Mouse (Mus musculus) kidney, adult 8-10 months (tissue): Measurements from ENCODE around the gene Sept8.

ENCODE experiments used
- DNase-seq, 2 experiments: peaks; one replicate each; pipeline ENCODE4 v3.0.0; 2022

Sept8 gene

DNA sequence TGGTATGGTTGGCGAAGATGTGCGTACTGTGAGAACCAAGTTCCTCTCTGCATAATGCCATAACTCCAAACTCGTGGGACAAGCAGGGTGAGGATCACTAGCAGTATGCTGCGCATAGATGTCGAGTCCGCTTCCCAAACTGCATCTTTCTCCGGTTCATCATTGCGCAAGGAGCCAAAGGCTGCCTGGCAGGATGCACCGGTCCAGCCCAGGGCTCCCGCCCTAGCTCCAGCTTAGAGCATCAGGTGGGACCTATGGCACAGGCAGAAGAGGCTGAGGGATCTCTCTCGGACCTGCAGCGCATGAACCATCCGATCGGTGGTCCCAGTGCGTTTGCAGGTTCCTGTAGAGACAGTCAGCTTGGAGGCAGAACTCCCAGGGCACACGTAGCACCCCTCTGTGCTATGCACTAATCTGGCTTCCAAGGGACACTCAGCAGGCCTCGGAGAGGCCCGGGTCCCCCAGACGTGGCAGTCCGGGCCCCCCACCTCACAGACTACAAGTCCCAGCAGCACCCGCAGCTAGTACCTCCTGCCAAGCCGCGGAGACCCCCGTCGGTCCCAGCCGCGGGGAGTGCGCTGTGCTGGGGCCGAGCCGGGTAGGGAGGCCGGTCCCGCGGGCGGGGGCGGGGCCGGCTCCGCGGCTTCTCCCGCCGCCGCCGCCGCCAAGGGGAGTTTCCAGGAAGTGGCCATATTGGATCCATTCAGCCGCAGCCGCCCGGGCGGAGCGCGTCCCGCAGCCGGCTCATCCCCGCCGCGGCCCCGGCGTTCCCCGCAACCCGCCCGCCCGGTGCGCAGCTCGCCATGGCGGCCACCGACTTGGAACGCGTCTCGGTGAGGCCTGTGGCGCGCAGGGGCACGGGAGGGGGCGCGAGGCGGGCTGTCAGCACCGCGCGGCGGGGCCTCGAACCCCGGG is at the start of gene Sept8:
Gene Sept8, plus strand, starts transcription at position 51 of the 915 bp plus-strand sequence.
- peak in 1 of 2 experiments; percentile 42 for DNase-seq

DNA sequence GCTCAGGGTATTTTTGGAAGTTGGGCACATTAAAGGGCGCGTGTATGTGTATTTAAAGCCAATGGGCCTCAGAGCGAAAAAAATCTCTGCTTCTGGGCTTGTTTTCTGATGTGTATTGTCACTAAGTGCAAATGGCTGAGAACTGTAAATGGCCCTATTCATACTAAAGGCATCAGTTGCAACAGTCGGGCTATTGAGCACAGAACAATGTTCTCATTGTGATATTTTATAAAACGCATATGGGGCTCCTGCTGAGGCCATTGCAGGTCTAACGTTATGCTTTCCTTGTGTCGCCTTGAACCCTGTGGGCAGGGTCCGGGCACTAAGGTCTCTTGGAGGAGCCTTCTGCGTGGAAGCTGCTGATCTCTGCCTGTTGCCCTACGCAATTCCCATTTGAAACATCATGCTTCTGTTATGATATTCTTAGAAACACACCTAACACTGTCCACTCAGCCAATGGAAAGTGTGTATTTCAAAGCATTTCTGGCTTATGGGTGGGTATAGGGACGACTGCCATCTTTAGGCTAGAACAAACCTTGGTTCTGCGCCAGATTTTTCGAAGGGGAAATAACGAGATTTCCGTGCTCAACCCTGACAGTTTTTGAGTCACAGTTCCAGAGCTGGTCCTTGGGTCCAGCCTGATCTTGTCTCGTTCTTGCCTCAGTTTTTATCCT is 49.6 kb upstream of the Sept8 start:
- no peak for DNase-seq

DNA sequence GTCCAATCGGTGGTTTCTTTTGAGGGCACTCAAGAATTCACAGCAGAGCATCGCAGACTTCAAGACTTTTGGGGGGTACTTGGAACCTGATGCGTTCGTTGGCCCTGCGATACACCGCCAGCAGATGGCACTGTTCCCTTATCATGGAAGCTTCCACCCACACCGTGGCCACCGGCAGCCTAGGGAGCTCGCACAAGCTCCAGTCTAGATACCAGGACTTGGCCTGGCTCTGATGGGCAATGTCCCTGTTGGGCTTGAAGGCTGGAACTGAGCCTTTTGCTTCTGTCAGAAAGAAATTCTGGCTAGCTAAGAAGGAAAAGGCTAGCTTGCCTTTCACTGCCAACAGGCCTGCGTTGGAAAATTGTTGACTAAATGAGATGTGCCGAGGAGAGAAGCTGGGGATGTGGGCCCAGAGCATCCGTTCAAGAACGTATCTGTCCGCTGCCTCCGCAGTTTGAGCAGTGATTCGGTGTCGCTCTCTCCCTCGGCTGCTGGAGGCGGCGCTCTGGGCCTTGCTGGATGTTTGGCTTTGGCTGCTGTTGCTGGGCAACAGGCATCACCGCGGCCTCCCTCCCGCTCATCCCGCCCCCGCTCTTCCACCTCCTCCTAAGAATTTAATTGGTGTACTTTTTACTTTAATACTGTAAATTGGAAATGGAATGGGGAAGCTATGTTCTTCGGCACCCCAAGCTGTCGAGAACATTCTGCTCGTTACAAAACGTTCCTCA is 48.9 kb upstream of the Sept8 start, which contains the start of gene Gm9837:
Gene Gm9837, minus strand, starts transcription at position 512 of the 728 bp plus-strand sequence.
- DNase-seq = peak; percentile 73 to 89

DNA sequence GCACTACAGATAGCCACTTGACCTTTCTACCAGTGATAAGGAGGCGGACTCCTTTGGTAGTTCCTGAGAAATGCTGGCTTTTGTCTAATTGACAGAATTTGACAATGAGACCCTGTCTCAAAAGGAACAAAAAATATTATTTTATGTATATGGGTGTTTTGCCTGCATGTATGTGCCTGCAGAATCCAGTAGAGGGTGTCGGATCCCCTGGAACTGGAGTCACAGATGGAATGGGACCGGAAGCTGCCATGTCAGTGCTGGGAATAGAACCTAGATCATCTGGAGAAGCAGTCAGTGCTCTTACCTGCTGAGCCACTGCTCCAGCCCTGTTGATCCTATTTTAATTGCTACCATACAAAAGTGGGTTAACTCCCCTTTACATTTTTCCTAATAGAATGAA is 46.3 kb upstream of the Sept8 start:
- DNase-seq = no peak

DNA sequence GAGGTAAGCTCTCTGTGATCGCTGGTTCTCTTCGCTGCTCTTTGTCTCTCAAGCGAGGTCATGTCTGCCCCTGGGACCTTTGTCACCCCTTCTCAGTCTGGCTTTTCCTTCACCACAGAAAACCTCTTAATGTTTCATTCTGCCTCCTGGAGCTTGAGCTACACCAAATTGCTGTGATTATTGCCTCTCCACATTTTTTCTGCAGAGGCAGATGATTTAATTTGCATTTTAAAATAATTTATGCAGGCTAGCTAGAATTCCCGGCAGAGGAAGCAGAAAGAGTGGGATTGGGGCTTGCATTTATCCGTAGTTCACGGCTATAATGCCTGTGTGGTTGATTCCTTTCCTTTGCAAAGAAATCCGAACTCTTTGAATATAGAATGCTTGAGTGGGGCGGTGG is 43.4 kb upstream of the Sept8 start:
- DNase-seq = no peak

DNA sequence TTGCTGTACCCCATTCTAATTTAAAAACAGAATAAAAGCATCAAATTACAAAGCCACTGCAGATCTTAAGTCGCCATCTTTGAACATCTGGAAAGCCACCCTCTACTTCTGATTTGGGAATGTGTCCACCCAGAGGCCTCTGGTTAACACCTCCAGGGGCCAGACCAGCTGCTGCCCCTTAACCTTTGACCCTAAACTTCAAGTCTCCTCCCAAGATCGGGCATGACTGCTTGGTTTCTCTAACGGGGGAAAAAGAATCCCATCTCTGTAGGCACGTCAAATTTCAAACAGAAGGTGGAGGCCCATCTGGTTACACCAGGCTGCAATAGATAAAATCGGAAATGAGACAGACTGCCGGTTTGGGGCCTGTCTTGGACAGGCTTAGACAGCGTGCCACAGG is 41.2 kb upstream of the Sept8 start:
- no peak for DNase-seq

DNA sequence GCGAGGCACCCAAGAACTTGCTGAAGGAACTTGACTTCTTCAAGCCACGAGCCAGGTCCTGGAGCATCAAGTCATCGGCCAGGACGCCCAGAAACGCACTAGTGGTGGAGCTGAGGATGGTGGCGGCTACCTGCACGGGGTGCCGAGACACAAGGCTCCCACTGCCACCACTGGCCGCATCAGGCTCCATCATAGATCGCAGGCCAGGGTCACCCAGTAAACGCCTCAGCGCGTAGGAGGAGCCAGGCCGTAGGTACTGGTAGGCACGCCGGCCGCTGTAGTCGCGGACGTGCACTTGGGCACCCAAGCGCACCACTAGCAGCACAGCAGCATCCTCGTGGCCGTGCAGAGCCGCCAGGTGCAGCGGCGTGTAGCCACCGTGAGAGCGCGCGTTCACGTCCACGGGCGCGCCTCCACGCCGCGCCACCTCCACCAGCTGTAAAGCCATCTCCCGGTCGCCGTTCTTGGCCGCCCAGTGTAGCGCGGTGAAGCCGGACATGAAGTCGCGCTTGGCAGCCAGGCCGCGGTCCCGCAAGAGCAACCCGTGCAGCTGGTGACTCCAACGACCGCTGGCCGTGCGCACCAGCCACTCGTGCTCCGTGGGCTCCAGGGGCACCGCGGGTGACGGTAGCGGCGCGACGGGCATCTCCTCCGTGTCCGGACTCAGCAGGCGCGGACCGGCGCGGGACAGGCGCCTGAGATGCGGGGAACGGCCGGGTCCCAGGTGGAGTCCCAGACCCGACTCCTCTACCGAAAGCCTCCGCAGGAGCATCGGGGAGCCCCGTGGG is 40.5 kb upstream of the Sept8 start:
- DNase-seq = no peak

DNA sequence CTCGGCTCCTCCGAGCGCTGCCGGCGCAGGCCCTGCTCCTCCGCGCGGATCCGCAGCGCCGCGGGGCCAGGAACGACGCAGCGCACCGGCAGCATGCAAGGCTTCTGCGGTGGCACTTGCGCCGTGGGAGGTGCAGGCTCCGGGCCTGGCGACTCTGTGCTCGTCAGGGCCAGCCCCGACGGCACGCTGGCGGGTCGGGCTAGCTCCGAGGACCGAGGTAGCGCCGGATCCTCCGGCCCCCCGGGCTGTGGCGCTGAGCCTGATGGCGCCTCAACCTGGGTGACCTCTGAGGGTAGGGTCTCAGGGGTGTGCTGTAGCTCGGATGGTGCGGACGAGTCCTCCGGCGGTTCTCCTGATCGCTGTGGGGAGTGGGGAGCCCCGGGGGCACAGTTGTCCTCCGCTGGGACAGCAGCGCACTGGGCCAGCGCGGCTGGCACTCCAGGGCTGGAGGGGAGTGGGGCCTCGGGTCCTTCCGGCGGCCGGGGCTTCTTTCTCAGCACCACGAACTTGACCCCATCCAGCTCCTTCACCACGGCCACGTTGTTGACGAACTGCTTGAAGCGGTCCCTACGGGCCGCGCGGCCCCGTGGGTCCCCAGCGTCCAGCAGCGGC is 39.8 kb upstream of the Sept8 start:
- DNase-seq = no peak

DNA sequence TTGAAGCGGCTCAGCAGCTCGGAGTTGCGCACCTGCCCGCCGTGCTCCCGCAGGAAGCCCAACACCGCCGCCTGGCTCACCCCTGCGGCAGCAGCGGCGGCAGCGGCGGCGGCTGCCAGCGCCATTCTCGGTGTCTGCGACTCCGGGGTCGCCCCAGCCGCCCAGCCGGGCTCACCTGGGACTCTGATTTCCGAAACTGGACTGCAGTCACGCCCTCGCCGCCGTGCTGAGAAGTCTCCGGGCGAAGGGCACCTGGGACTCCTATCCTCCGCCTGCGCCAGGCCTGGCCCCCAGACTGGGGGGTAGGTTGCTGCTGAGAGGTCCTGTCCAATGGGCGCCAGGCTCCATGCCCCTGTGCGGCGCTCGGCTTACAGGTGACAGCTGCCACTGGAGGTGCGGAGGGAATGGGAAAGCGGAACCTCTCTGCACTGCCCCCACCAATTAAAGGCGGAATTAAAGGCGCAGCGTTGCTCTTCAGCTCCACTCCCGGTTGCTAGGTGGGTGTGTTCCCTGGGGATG is 39.2 kb upstream of the Sept8 start, which contains the start of the genes Gm9945 and Sowaha:
Gene Gm9945, plus strand, starts transcription at position 384 of the 519 bp plus-strand sequence.
Gene Sowaha, minus strand, starts transcription at position 492 of the 519 bp plus-strand sequence.
- peak; percentile 61 to 72 for DNase-seq

DNA sequence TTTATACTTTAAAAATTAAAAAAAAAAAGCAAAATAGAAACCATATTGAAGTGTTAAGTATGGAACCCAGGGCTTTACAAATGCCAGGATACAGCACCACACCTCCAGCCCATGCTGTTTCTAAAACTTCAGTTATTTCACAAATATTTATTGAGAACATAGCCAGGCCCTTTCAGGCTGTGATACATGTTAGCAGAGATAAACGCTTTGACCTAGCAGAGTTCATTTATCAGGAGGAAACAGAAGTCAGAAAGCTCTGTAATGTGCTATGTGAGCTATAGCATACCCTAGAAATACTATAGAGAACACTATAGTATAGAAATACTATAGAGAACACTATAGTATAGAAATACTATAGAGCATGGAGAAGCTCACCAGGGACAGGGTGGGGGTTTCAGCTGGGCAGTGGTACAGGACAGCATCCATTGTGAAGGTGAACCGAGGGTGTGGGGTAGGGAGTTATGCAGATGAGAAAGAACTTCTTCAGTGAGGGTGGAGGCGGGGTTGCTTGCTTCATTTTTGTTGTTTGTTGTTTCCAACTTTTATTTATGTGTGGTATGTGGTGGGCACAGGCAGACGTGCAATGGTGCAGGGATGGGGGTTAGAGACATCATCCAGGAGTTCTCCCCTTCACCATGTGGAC is 37.8 kb upstream of the Sept8 start:
- DNase-seq = no peak

DNA sequence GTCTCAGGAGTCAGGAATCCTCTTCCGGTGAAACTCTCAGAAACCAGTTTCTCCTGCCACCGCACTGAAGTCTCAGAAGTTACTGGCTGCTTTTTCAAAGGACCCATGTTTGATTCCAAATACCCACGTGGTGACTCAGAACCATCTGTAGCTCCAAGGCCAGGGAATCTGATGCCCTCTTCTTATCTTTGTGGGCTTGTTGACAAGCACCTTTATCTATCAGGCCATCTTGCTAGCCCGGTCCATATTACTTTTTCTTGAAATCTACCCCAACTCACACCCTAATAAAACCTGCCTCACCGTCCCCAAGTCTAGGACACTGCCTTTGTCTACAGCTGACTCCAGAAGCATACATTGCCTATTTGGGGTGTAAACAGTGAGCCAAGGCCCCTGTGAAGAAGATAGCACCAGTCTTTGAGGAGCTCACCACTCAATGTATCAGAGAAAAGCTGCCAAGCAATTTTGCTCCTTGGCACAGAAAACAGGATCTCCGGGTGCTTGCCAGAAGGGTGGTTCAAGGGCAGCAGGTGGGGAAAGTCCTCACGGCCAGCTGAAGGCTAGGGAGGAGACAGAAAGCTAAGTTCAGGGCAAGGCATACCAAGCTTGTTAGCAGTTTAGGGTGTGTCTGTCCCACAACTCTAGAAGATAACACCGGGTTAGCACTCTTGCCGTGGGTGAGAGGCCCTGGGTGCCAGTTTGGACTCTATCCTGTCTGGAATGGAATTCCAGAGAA is 35.7 kb upstream of the Sept8 start:
- peak in 1 of 2 experiments; percentile 41 for DNase-seq

DNA sequence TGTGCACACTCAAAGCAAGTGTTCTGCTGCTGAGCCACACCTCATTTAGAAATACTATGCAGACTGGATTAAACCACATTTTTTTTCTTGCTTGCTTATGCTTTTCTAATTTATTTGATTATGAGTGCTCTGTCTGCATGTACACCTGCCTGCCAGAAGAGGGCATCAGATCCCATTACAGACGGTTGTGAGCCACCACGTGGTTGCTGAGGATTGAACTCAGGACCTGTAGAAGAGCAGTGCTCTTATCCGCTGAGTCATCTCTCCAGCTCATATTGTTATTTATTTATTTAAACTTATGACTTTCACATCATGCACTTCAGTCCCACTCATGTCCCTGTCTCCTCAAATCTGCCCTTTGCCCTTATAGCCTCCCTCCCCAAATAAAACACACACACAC is 33.3 kb upstream of the Sept8 start:
- no peak for DNase-seq

DNA sequence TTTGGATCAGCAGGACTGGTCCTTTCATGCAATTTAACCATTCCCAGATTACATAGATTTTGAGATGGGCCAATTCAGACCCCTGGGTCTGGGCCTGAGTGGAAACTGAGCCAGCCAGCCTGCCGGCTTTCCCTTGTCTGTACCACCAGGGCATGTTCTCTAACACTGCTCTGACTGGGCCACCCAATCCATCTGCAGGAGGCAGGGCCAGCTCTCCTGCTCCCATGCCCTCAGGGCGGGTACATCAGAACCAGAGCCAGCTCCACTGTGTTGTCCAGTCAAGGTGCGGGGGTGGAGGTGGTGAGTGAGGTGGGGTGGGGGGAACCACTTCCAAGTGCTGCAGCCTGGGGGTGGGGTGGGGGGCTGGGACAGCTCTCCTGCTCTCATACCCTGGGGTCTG is 32.7 kb upstream of the Sept8 start:
- no peak for DNase-seq

DNA sequence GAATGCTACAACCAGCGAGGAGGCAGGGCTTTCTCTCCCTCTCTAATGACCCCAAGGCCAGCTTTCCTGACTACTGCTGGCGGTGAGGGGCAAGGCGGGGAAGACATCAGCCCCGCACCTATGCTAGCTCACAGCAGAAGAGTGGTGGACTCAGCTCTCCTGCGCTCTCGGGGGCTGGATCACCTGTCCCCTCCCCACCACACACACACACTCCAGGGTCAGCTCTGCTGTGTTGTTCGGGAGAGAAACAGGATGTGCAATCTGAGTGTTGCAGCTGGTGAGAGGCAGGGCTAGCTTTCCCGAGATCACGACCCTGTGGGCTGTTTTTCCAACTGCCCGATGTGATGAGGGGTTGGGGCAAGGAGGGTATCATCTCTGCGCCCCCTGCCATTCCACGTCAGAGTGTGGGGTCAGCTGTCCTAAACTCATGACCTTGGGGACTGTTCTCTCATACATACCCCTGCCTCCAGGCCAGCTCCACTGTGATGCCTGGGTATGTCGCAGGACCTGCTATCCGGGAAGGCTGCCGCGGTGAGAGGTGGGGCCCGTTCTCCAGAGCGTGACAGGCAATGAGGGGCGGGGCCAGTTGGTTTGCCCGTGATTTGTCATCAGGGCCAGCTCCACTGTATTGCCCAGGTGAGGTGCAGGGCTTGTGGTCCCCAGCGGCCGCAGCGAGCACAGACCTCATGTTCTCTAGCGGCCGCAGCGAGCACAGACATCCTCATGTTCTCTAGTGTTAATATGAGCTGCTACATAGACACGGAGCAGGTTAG is 32.0 kb upstream of the Sept8 start:
- peak; percentile 51 to 53 for DNase-seq

DNA sequence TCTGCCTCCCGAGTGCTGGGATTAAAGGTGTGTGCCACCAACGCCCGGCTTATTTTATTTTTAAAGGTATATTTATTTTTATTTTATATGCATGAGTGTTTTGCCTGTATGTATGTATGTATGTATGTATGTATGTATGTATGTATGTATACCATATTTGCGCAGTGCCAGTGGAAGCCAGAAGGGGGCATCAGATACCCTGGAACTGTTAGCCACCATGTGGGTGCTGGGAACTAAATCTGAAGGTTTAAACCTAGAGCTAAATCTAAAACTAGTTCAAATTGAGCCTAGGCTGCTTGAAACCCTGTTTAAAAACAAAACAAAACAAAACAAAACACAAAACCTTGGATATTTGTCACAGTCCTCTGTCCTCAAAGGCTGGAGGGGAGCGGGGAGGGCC is 30.1 kb upstream of the Sept8 start:
- DNase-seq = no peak

DNA sequence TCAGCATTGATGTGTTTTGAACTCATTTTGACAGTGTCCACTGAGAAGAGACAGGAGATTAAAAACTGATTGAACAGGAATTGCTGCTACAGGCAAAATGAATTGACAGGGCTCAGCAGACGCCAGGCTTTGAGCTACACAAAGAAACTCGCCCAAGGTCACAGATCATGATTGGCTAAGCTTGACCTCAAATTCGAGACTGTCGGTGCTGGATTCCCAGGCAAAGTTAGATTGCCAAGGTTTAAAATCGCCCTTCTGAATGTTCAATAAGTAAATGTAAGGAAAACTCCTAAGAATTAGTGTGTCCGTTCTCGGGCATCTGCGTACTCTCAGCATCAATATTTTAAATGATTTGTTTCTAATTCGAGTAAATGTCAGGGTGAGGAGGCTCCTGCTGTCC is 29.6 kb upstream of the Sept8 start:
- no peak for DNase-seq

DNA sequence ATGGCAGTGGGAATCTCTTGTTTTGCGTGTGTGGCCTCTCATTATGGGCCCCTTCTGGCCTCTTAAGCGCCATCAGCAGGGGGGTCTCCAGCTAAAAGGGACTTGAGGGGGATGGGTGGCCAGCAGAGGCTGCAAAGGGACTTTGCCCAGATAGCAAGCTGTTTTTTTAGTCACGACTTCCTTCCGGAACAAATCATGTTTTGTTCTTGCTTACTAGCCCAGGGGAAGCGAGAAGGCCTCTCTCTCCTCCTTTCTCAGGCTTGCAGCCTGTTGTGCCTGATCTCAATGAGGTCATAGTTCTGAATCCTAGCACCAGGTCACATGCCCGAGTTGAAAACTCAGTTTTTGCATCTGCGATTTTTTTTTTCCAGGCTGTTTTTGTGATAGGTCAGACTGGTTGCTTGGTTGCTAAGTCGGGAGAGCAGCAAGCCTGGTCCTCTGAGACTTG is 27.1 kb upstream of the Sept8 start:
- no peak for DNase-seq

DNA sequence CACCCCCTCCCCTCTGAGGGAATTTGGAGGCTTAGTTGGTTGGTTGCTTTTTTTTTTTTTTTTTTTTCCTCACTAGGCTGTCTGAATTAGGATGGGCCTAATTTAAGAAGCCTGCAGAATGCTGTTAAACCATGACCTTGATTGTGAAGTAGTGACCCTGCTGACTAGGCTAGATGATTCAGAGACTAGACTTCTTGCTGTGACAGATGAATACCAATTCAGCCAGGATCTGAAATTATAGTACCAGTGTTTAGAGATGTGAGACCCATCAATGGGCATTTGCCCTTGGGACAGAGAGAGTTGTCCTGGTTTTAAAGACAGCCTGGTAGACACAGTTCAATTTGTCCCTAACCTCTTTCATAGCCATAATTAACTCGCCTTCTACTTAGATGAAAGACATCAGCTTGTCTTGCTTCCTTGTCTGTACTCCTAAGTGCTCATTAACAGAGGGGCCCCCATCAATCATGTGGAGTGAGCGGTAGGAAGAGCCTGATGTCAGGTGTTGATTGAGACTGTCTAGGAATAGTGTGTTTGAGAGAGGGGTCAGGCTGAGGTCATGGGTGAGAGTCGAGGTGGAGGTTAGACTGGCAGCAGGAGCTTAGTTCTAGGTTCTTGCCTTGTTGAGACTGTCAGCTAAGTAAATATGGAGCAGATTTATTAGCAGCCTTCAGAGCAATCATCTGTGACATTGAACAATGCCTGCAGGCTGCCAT is 25.7 kb upstream of the Sept8 start:
- DNase-seq = no peak

DNA sequence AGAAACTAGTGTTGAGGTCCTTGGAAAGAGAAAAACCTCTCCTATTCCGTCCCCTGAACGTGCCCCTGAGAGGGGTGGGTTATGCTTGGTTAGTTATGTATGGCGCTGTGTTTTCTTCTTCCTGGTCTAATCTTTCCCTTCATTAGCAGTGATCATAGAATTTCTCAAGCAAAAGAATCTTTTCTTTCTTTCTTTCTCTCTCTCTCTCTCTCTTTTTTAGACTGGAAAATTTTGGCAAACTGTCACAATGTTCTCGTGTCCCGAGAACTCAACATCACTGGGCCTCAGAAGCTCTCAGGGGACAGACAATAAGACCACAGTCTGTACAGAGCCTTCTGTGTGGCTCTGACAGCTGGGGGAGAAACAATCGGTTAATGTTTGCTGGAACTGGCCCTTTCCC is 23.6 kb upstream of the Sept8 start:
- DNase-seq = no peak
